Mouse (Mus musculus): ENCODE measurements around the gene Pibf1. TPM values are rescaled to one million over a fixed set of nuclear protein-coding genes. Genes with fewer than 3 reads are reported as not detected.

The Pibf1 gene
- polyA plus RNA-seq, 1 experiment, result 2.7 TPM

- Histone ChIP-seq H3K4me3 (replicated peaks; ENCODE audit: extremely low read depth, low read depth, low read length) (no peak overlapping the region), H3K4me1 (ENCODE audit: control insufficient read depth, insufficient read depth, low read length) (no peaks in the 10 kb centered on the region)
- no peak for TF ChIP-seq CTCF (IDR thresholded peaks at IDR 0.05; ENCODE audit: insufficient read depth, low read length)
- no peak for TF ChIP-seq POLR2A (IDR thresholded peaks at IDR 0.05; ENCODE audit: borderline replicate concordance, extremely low read depth, low read depth, low read length)
- 90% methylated on average over 9 of the region's 9 CpGs for WGBS
- no peak for DNase-seq
Observed at GRCm38 (mm10) chr14:99135761-99136160, 36.5 kb downstream of the Pibf1 start.

GRCm38 (mm10) chr14:99136297-99136696 lies 37.1 kb downstream of the Pibf1 start:
- TF ChIP-seq POLR2A (IDR thresholded peaks at IDR 0.05; ENCODE audit: borderline replicate concordance, extremely low read depth, low read depth, low read length) (no peak), CTCF (IDR thresholded peaks at IDR 0.05; ENCODE audit: insufficient read depth, low read length) (no peak)
- H3K4me1 ChIP-seq (ENCODE audit: control insufficient read depth, insufficient read depth, low read length), result no peaks in the 10 kb centered on the region
- DNase-seq, result no peak
- H3K4me3 ChIP-seq (replicated peaks; ENCODE audit: extremely low read depth, low read depth, low read length), result no peak overlapping the region
- WGBS, result 85% methylated on average over 16 of the region's 16 CpGs

GRCm38 (mm10) chr14:99140036-99140435 lies 40.8 kb downstream of the Pibf1 start:
- no peak for DNase-seq
- TF ChIP-seq POLR2A (IDR thresholded peaks at IDR 0.05; ENCODE audit: borderline replicate concordance, extremely low read depth, low read depth, low read length), result no peak
- no peak for TF ChIP-seq CTCF (IDR thresholded peaks at IDR 0.05; ENCODE audit: insufficient read depth, low read length)

GRCm38 (mm10) chr14:99141786-99142633 lies 42.8 kb downstream of the Pibf1 start:
- 33% methylated on average over 15 of the region's 15 CpGs for whole genome bisulfite sequencing
- DNase-seq, result peak; percentile 81
- Histone ChIP-seq H3K4me1 (ENCODE audit: control insufficient read depth, insufficient read depth, low read length) (no peaks in the 10 kb centered on the region), H3K4me3 (replicated peaks; ENCODE audit: extremely low read depth, low read depth, low read length) (no peak overlapping the region)
- TF ChIP-seq POLR2A (IDR thresholded peaks at IDR 0.05; ENCODE audit: borderline replicate concordance, extremely low read depth, low read depth, low read length) (no peak), CTCF (IDR thresholded peaks at IDR 0.05; ENCODE audit: insufficient read depth, low read length) (peak; percentile 94)

More at GRCm38 (mm10) chr14:99140036-99140435, 40.8 kb downstream of the Pibf1 start:
- Histone ChIP-seq H3K4me3 (replicated peaks; ENCODE audit: extremely low read depth, low read depth, low read length) (no peak overlapping the region), H3K4me1 (ENCODE audit: control insufficient read depth, insufficient read depth, low read length) (no peaks in the 10 kb centered on the region)
- 97% methylated on average over 2 of the region's 2 CpGs for WGBS

GRCm38 (mm10) chr14:99146841-99147240 lies 47.6 kb downstream of the Pibf1 start:
- WGBS, result 91% methylated on average over 1 of the region's 1 CpGs
- TF ChIP-seq POLR2A (IDR thresholded peaks at IDR 0.05; ENCODE audit: borderline replicate concordance, extremely low read depth, low read depth, low read length) (no peak), CTCF (IDR thresholded peaks at IDR 0.05; ENCODE audit: insufficient read depth, low read length) (no peak)
- no peaks in the 10 kb centered on the region for H3K4me1 ChIP-seq (ENCODE audit: control insufficient read depth, insufficient read depth, low read length)
- H3K4me3 ChIP-seq (replicated peaks; ENCODE audit: extremely low read depth, low read depth, low read length), result no peak overlapping the region
- DNase-seq, result no peak

- no peak for DNase-seq
- no peaks in the 10 kb centered on the region for H3K4me1 ChIP-seq (ENCODE audit: control insufficient read depth, insufficient read depth, low read length)
- TF ChIP-seq POLR2A (IDR thresholded peaks at IDR 0.05; ENCODE audit: borderline replicate concordance, extremely low read depth, low read depth, low read length) (no peak), CTCF (IDR thresholded peaks at IDR 0.05; ENCODE audit: insufficient read depth, low read length) (no peak)
- no peak overlapping the region for H3K4me3 ChIP-seq (replicated peaks; ENCODE audit: extremely low read depth, low read depth, low read length)
- WGBS, result 93% methylated on average over 4 of the region's 4 CpGs
Observed at GRCm38 (mm10) chr14:99152683-99153082, 53.5 kb downstream of the Pibf1 start.

GRCm38 (mm10) chr14:99159940-99160339 lies 60.7 kb downstream of the Pibf1 start:
- no peak for DNase-seq
- 72% methylated on average over 6 of the region's 6 CpGs for WGBS
- TF ChIP-seq POLR2A (IDR thresholded peaks at IDR 0.05; ENCODE audit: borderline replicate concordance, extremely low read depth, low read depth, low read length) (no peak), CTCF (IDR thresholded peaks at IDR 0.05; ENCODE audit: insufficient read depth, low read length) (no peak)
- H3K4me1 ChIP-seq (ENCODE audit: control insufficient read depth, insufficient read depth, low read length), result no peaks in the 10 kb centered on the region
- H3K4me3 ChIP-seq (replicated peaks; ENCODE audit: extremely low read depth, low read depth, low read length), result no peak overlapping the region

- H3K4me1 ChIP-seq (ENCODE audit: control insufficient read depth, insufficient read depth, low read length), result no peaks in the 10 kb centered on the region
- H3K4me3 ChIP-seq (replicated peaks; ENCODE audit: extremely low read depth, low read depth, low read length), result no peak overlapping the region
- 70% methylated on average over 3 of the region's 3 CpGs for WGBS
- DNase-seq, result no peak
- no peak for TF ChIP-seq POLR2A (IDR thresholded peaks at IDR 0.05; ENCODE audit: borderline replicate concordance, extremely low read depth, low read depth, low read length)
- no peak for TF ChIP-seq CTCF (IDR thresholded peaks at IDR 0.05; ENCODE audit: insufficient read depth, low read length)
Observed at GRCm38 (mm10) chr14:99163051-99163450, 63.8 kb downstream of the Pibf1 start.

GRCm38 (mm10) chr14:99174138-99174745 lies 75.0 kb downstream of the Pibf1 start:
- no peak overlapping the region for H3K4me3 ChIP-seq (replicated peaks; ENCODE audit: extremely low read depth, low read depth, low read length)
- WGBS, result 58% methylated on average over 4 of the region's 4 CpGs
- H3K4me1 ChIP-seq (ENCODE audit: control insufficient read depth, insufficient read depth, low read length), result no peaks in the 10 kb centered on the region
- DNase-seq, result no peak
- TF ChIP-seq CTCF (IDR thresholded peaks at IDR 0.05; ENCODE audit: insufficient read depth, low read length), result no peak
- no peak for TF ChIP-seq POLR2A (IDR thresholded peaks at IDR 0.05; ENCODE audit: borderline replicate concordance, extremely low read depth, low read depth, low read length)

All from lung, adult 2 months (tissue).